Mouse (Mus musculus) testis, adult 2 months (tissue): ENCODE results near the gene Cacna1e.

Experiments
- CTCF ChIP-seq: fragments of 200-500 bp; IDR thresholded peaks from 2 replicates; pipeline ENCODE4 v1.5.1; 2012; ENCODE audit warnings: low read depth, mild to moderate bottlenecking, inconsistent platforms, low read length, moderate library complexity; ENCODE audit not compliant: control insufficient read depth, insufficient read depth, insufficient replicate concordance
- POLR2A ChIP-seq: fragments of 200-500 bp; IDR thresholded peaks from 2 replicates; pipeline ENCODE4 v1.6.1; 2012; ENCODE audit warnings: low read depth, mild to moderate bottlenecking, inconsistent platforms, low read length, moderate library complexity; ENCODE audit not compliant: control insufficient read depth

- TF ChIP-seq CTCF (no peak), POLR2A (no peak)
Measured at GRCm38 (mm10) chr1:154715596-154715995, 168.7 kb downstream of the Cacna1e start.
